Mouse (Mus musculus) ES-Bruce4 (cell line): ENCODE results near the gene Tasp1.

Experiments
- CTCF ChIP-seq: IDR thresholded peaks from one replicate; pipeline ENCODE4 v1.8.1; 2011; ENCODE audit warnings: low read depth, low read length
- EP300 ChIP-seq: IDR thresholded peaks from 2 replicates; pipeline ENCODE4 v1.6.1; 2011; ENCODE audit warnings: low read depth, low read length; ENCODE audit not compliant: insufficient read depth
- POLR2A ChIP-seq: IDR thresholded peaks from one replicate; pipeline ENCODE4 v1.8.1; 2011; ENCODE audit warnings: low read length; ENCODE audit not compliant: insufficient read depth

DNA sequence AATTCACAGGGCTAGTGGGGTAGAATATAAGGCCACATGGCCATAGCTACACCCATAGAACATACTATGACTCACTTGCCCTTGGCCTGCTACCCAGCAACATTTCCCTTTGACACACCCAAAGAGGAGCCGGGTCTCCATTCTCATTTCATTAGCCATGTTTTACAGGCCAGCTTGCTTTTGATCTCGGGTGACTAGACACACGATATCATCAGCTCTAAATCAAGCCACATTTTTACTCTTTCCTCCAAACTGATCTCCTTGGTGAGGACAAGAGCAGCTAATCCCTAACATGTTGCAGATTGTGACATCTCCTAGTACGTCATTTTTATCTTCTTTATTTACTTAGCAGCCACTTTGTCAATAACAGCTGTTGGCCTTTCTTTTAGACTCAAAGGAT is 277.9 kb downstream of the Tasp1 start:
- TF ChIP-seq CTCF (no peak), EP300 (no peak), POLR2A (no peak)
